Mouse (Mus musculus): ENCODE results near the gene Mepce. TPM values are rescaled to one million over a fixed set of nuclear protein-coding genes. Genes with fewer than 3 reads are reported as not detected.

The Mepce gene
- total and polyA plus RNA-seq, 3 experiments = 58.7 to 74.2 TPM; not detected in 1

GRCm38 (mm10) chr5:137737400-137737940 lies 50.0 kb downstream of the Mepce start:
- no peaks in the 10 kb centered on the region; a peak in 1 of 4 replicates for H3K4me1 ChIP-seq (ENCODE audit: control insufficient read depth in 1 of 2, insufficient read depth in 2 of 2, low read length in 2 of 2)

GRCm38 (mm10) chr5:137734289-137735061 lies 53.0 kb downstream of the Mepce start:
- Histone ChIP-seq H3K36me3 (ENCODE audit: control insufficient read depth in 1 of 2, insufficient read depth in 2 of 2, low read length in 2 of 2) (no peaks in the 10 kb centered on the region), H3K9me3 (replicated peaks; ENCODE audit: insufficient read depth, low read length) (no peaks in the 10 kb centered on the region), H3K9ac (ENCODE audit: control insufficient read depth, low read depth, low read length, poor library complexity, severe bottlenecking) (no peak overlapping the region), H3K27ac (ENCODE audit: control insufficient read depth, low read depth, low read length) (no peak overlapping the region), H3K4me1 (ENCODE audit: control insufficient read depth in 1 of 2, insufficient read depth in 2 of 2, low read length in 2 of 2) (no peaks in the 10 kb centered on the region), H3K4me3 (ENCODE audit: control insufficient read depth in 1 of 2, insufficient read depth in 1 of 2, low read depth in 2 of 2, low read length in 2 of 2) (no peak overlapping the region), H3K79me2 (ENCODE audit: control insufficient read depth, insufficient read depth, low read length, poor library complexity) (no peaks in the 10 kb centered on the region), H3K27me3 (ENCODE audit: control insufficient read depth in 1 of 2, insufficient read depth in 2 of 2, low read length in 2 of 2) (no peaks in the 10 kb centered on the region; a peak in 1 of 4 replicates)
- DNase-seq (ENCODE audit: low read depth, low spot score) = no peak
- no peak for TF ChIP-seq USF1 (IDR thresholded peaks at IDR 0.05; ENCODE audit: low read depth, low read length)
- no peak for TF ChIP-seq CHD1 (IDR thresholded peaks at IDR 0.05; ENCODE audit: low read depth, low read length)
- TF ChIP-seq SMC3 (IDR thresholded peaks at IDR 0.05; ENCODE audit: low read depth, low read length) = no peak
- no peak for TF ChIP-seq ELF1 (IDR thresholded peaks at IDR 0.05; ENCODE audit: low read depth, low read length)
- TF ChIP-seq MAFK (IDR thresholded peaks at IDR 0.05; ENCODE audit: borderline replicate concordance, low read depth, low read length) = no peak
- TF ChIP-seq BHLHE40 (IDR thresholded peaks at IDR 0.05; ENCODE audit: borderline replicate concordance, low read depth, low read length) = no peak
- TF ChIP-seq HCFC1 (IDR thresholded peaks at IDR 0.05; ENCODE audit: low read depth, low read length) = no peak

More at GRCm38 (mm10) chr5:137737400-137737940, 50.0 kb downstream of the Mepce start:
- no peak overlapping the region for H3K9ac ChIP-seq (ENCODE audit: control insufficient read depth, low read depth, low read length, poor library complexity, severe bottlenecking)
- H3K4me3 ChIP-seq (ENCODE audit: control insufficient read depth in 1 of 2, insufficient read depth in 1 of 2, low read depth in 2 of 2, low read length in 2 of 2) = no peak overlapping the region
- no peak overlapping the region for H3K27ac ChIP-seq (ENCODE audit: control insufficient read depth, low read depth, low read length)
- no peaks in the 10 kb centered on the region for H3K36me3 ChIP-seq (ENCODE audit: control insufficient read depth in 1 of 2, insufficient read depth in 2 of 2, low read length in 2 of 2)
- no peaks in the 10 kb centered on the region for H3K27me3 ChIP-seq (ENCODE audit: control insufficient read depth in 1 of 2, insufficient read depth in 2 of 2, low read length in 2 of 2)
- no peaks in the 10 kb centered on the region for H3K9me3 ChIP-seq (replicated peaks; ENCODE audit: insufficient read depth, low read length)
- TF ChIP-seq ZNF384 (IDR thresholded peaks at IDR 0.05; ENCODE audit: low read depth, low read length) (peak; percentile 69), UBTF (IDR thresholded peaks at IDR 0.05; ENCODE audit: borderline replicate concordance, insufficient read depth, low read depth, low read length) (no peak)
- no peaks in the 10 kb centered on the region; the same call in 1 of the 2 replicates for H3K79me2 ChIP-seq (ENCODE audit: control insufficient read depth, insufficient read depth, low read length, poor library complexity)
- DNase-seq (ENCODE audit: low read depth, low spot score) = no peak

- TF ChIP-seq MYB (IDR thresholded peaks at IDR 0.05; ENCODE audit: low read depth, low read length) (no peak), USF2 (IDR thresholded peaks at IDR 0.05; ENCODE audit: borderline replicate concordance in 1 of 2, insufficient read depth in 1 of 2, low read depth in 1 of 2, low read length in 2 of 2) (no peak), UBTF (IDR thresholded peaks at IDR 0.05; ENCODE audit: borderline replicate concordance, insufficient read depth, low read depth, low read length) (no peak), MXI1 (IDR thresholded peaks at IDR 0.05; ENCODE audit: low read depth, low read length) (no peak), CHD1 (IDR thresholded peaks at IDR 0.05; ENCODE audit: low read depth, low read length) (no peak), NRF1 (IDR thresholded peaks at IDR 0.05; ENCODE audit: insufficient read depth, low read depth, low read length, poor library complexity, severe bottlenecking) (no peak), TCF12 (IDR thresholded peaks at IDR 0.05; ENCODE audit: low read depth, low read length) (no peak), USF1 (IDR thresholded peaks at IDR 0.05; ENCODE audit: low read depth, low read length) (no peak), ZC3H11A (IDR thresholded peaks at IDR 0.05; ENCODE audit: low read depth, low read length) (no peak), MYC (IDR thresholded peaks at IDR 0.05; ENCODE audit: low read depth, low read length) (no peak), POLR2AphosphoS5 (IDR thresholded peaks at IDR 0.05; ENCODE audit: borderline replicate concordance, low read depth, low read length) (no peak), TBP (IDR thresholded peaks at IDR 0.05; ENCODE audit: low read depth, low read length) (no peak), EP300 (IDR thresholded peaks at IDR 0.05; ENCODE audit: low read depth in 1 of 2, low read length in 2 of 2) (no peak)
- Histone ChIP-seq H3K27me3 (ENCODE audit: control insufficient read depth in 1 of 2, insufficient read depth in 2 of 2, low read length in 2 of 2) (no peaks in the 10 kb centered on the region; a peak in 1 of 4 replicates), H3K9me3 (replicated peaks; ENCODE audit: insufficient read depth, low read length) (no peaks in the 10 kb centered on the region), H3K36me3 (ENCODE audit: control insufficient read depth in 1 of 2, insufficient read depth in 2 of 2, low read length in 2 of 2) (no peaks in the 10 kb centered on the region), H3K27ac (ENCODE audit: control insufficient read depth, low read depth, low read length) (no peak overlapping the region), H3K79me2 (ENCODE audit: control insufficient read depth, insufficient read depth, low read length, poor library complexity) (no peaks in the 10 kb centered on the region), H3K4me1 (ENCODE audit: control insufficient read depth in 1 of 2, insufficient read depth in 2 of 2, low read length in 2 of 2) (no peaks in the 10 kb centered on the region), H3K9ac (ENCODE audit: control insufficient read depth, low read depth, low read length, poor library complexity, severe bottlenecking) (no peak overlapping the region), H3K4me3 (ENCODE audit: control insufficient read depth in 1 of 2, insufficient read depth in 1 of 2, low read depth in 2 of 2, low read length in 2 of 2) (no peak overlapping the region)
- DNase-seq (ENCODE audit: low read depth, low spot score) = no peak
These were observed 53.7 kb downstream of the Mepce start for GRCm38 (mm10) chr5:137733638-137734288.

Measured in MEL (cell line).